Mouse (Mus musculus) NIH3T3 (cell line): ENCODE results near the gene Tbkbp1.
"Not testable (repeated sequence)": the region's sequence is repeated elsewhere in the genome, so short reads cannot be mapped to it uniquely, and the experiment has no call there.

Experiments
- DNase-seq: peaks from one replicate; pipeline ENCODE4 v3.0.0-alpha.2; 2012; ENCODE audit warnings: low read depth

Tbkbp1 gene

GRCm38 (mm10) chr11:97151343-97151801 is at the start of gene Tbkbp1:
Gene Tbkbp1, minus strand, starts transcription at chr11:97151495.
- DNase-seq, result no peak

GRCm38 (mm10) chr11:97199519-97199918 is 48.2 kb upstream of the Tbkbp1 start:
- DNase-seq, result no peak

GRCm38 (mm10) chr11:97198601-97199000 is 47.3 kb upstream of the Tbkbp1 start:
- DNase-seq, result peak; percentile 60

GRCm38 (mm10) chr11:97197021-97197420 is 45.7 kb upstream of the Tbkbp1 start:
- DNase-seq, result no peak

- no peak for DNase-seq
Observed at GRCm38 (mm10) chr11:97196541-97196940, 45.2 kb upstream of the Tbkbp1 start.

GRCm38 (mm10) chr11:97192621-97192951 is 41.3 kb upstream of the Tbkbp1 start:
- DNase-seq, result no peak

GRCm38 (mm10) chr11:97191915-97192620 is 40.8 kb upstream of the Tbkbp1 start:
- DNase-seq, result peak; percentile 74

- DNase-seq, result no peak
Observed at GRCm38 (mm10) chr11:97190992-97191391, 39.7 kb upstream of the Tbkbp1 start.

- DNase-seq, result not testable (repeated sequence)
Observed at GRCm38 (mm10) chr11:97189645-97190044, 38.4 kb upstream of the Tbkbp1 start.

GRCm38 (mm10) chr11:97189231-97189630 is 37.9 kb upstream of the Tbkbp1 start:
- peak; percentile 33 for DNase-seq

- no peak for DNase-seq
Observed at GRCm38 (mm10) chr11:97188643-97188955, 37.3 kb upstream of the Tbkbp1 start.

GRCm38 (mm10) chr11:97187764-97188642 is 36.7 kb upstream of the Tbkbp1 start, which contains the start of gene Kpnb1:
Gene Kpnb1, minus strand, starts transcription at chr11:97187881.
- DNase-seq, result peak; percentile 99

GRCm38 (mm10) chr11:97186947-97187763 is 35.9 kb upstream of the Tbkbp1 start:
- DNase-seq, result peak; percentile 98

- no peak for DNase-seq
Observed at GRCm38 (mm10) chr11:97185704-97186614, 34.7 kb upstream of the Tbkbp1 start.

- DNase-seq, result peak; percentile 70
Observed at GRCm38 (mm10) chr11:97184875-97185274, 33.6 kb upstream of the Tbkbp1 start.

GRCm38 (mm10) chr11:97182446-97182845 is 31.2 kb upstream of the Tbkbp1 start:
- DNase-seq, result no peak

- no peak for DNase-seq
Observed at GRCm38 (mm10) chr11:97181061-97181460, 29.8 kb upstream of the Tbkbp1 start.

- no peak for DNase-seq
Observed at GRCm38 (mm10) chr11:97178198-97178597, 26.9 kb upstream of the Tbkbp1 start.

- peak; percentile 74 for DNase-seq
Observed at GRCm38 (mm10) chr11:97176851-97177250, 25.6 kb upstream of the Tbkbp1 start.

- no peak for DNase-seq
Observed at GRCm38 (mm10) chr11:97175499-97175898, 24.2 kb upstream of the Tbkbp1 start.

GRCm38 (mm10) chr11:97160341-97160740 is 9.0 kb upstream of the Tbkbp1 start:
- no peak for DNase-seq
